Mouse (Mus musculus): ENCODE measurements around the gene Gm21887. TPM values are rescaled to one million over a fixed set of nuclear protein-coding genes. Genes with fewer than 3 reads are reported as not detected.
A peak's percentile ranks its signal among the peaks of the same experiment; 100 is the strongest.
"Not testable (repeated sequence)": the region's sequence is repeated elsewhere in the genome, so short reads cannot be mapped to it uniquely, and the experiment has no call there.

Gm21887 gene
- polyA plus RNA-seq, 1 experiment from 2014 or later: 189 TPM

DNA sequence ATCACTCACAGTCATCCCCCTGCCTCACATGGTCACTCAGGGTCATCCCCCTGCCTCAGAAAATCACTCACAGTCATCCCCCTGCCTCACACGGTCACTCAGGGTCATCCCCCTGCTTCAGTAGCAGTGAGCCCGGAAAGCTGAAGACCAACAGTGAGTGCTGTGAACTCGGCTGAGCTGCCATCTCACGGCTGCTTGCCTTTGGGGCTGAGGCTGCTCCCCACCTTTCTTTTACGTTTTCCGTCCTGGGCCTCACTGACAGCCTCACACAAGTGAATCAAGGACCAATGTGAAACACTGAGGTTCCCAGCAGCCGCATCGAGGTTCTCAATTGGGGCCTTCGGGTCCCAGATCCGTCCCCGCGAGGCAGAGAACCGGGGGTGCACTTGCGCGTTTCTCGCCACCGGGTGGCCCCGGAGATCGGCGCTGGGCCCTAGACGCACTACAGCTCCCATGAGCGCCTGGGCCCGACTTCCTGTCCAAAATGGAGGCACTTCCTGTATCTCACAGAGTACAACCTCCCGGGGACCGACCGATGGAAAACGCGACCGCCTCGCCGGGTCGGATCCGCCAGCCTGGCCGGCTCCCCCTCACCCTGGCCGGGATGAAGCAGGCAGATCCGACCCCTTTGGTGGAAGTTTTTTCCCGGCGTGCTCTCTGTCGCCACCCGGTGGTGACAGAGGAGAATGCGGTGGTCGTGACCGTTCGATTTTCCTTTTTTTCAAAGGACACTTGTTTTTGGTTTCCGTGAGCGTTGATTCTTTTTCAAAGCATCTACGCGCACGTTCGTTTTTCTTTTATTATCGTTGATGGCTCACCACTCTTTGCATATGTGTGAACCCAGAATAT is 22.7 kb upstream of the Gm21887 start:
- WGBS: 53% methylated on average over 51 of the region's 51 CpGs
- Histone ChIP-seq H3K36me3 (peaks cover 54% of the 10 kb centered on the region), H3K9ac (replicated peaks) (peak overlapping the region; percentile 2), H3K27ac (replicated peaks) (peak overlapping the region; percentile 10), H3K4me2 (replicated peaks) (peak overlapping the region; percentile 21), H3K9me3 (peaks cover 45% of the 10 kb centered on the region), H3K4me3 (peak overlapping the region; percentile 24)
- not testable (repeated sequence) for H3K4me1 ChIP-seq, H3K27me3 ChIP-seq
- peak; percentile 96 for ATAC-seq (replicated peaks)

DNA sequence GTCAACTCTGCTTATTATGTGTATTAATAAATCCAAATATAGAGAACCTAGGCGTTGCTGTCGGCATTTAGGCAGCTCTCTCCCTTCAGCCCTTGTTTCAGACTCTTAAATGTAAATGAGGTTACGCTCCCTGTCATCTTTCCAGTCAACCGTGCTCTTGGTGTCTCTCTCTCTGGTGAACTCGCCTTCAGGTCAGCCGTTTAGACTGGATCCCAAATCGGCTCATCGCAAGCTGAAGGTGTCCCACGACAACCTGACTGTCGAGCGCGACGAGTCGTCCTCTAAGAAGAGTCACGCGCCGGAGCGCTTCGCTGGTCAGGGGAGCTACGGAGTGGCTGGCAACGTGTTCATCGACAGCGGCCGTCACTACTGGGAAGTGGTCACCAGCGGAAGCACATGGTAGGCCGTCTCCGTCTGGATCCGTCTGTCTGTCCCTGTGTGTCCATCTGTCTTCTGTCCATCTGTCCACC is 22.1 kb upstream of the Gm21887 start:
- ATAC-seq (replicated peaks): peak; percentile 21
- H3K4me3 ChIP-seq; H3K27ac ChIP-seq (replicated peaks); H3K4me1 ChIP-seq; H3K4me2 ChIP-seq (replicated peaks); H3K27me3 ChIP-seq; H3K9ac ChIP-seq (replicated peaks): not testable (repeated sequence)
- Histone ChIP-seq H3K36me3 (peaks cover 47% of the 10 kb centered on the region), H3K9me3 (peaks cover 44% of the 10 kb centered on the region)
- 86% methylated on average over 28 of the region's 28 CpGs for WGBS

DNA sequence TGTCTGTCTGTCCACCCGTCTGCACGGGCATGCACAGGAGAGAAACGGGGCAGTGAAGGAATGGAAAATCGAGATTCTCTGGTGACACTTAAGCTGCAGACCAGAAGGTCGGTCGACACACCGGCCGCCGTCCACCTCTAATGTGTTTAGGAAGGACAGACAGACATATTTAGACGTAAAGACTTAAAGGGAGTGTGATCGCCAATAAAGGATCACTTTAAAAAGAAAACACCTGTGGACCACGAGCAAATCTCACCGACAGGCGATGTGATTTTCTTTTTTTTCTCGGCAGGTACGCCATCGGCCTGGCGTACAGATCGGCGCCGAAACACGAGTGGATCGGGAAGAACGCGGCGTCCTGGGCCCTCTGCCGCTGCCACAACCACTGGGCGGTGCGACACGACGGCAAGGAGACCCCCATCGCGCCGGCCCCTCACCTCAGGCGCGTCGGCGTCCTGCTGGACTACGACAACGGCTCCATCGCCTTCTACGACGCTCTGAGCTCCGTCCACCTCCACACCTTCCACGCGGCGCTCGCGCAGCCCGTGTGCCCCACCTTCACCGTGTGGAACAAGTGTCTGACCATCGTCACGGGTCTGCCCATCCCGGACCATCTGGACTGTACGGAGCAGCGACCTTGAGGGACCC is 20.8 kb upstream of the Gm21887 start:
- H3K27me3 ChIP-seq; H3K9ac ChIP-seq (replicated peaks); H3K4me2 ChIP-seq (replicated peaks); H3K27ac ChIP-seq (replicated peaks); H3K4me3 ChIP-seq; H3K4me1 ChIP-seq: not testable (repeated sequence)
- ATAC-seq (replicated peaks): 0 out of 2 replicates have a peak, but pooled peaks have one; percentile 1
- 93% methylated on average over 56 of the region's 56 CpGs for WGBS
- peaks cover 41% of the 10 kb centered on the region for H3K36me3 ChIP-seq
- H3K9me3 ChIP-seq: peaks cover 36% of the 10 kb centered on the region

DNA sequence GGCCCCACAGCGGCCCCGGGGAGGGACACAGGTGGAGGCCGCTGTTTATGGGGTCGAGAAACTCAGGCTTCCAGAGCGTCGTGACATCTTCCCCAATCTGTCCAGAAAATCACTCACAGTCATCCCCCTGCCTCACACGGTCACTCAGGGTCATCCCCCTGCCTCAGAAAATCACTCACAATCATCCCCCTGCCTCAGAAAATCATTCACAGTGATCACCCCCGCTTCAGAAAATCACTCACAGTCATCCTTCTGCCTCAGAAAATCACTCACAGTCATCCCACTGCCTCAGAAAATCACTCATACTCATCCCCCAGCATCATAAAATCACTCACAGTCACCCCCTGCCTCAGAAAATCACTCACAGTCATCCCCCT is 20.3 kb upstream of the Gm21887 start:
- Histone ChIP-seq H3K36me3 (peaks cover 39% of the 10 kb centered on the region), H3K9me3 (peaks cover 31% of the 10 kb centered on the region)
- not testable (repeated sequence) for H3K27ac ChIP-seq (replicated peaks); H3K4me2 ChIP-seq (replicated peaks); H3K4me3 ChIP-seq; H3K27me3 ChIP-seq; H3K4me1 ChIP-seq; H3K9ac ChIP-seq (replicated peaks)
- ATAC-seq (replicated peaks): 0 out of 2 replicates have a peak, but pooled peaks have one; percentile 0
- 80% methylated on average over 8 of the region's 8 CpGs for WGBS

DNA sequence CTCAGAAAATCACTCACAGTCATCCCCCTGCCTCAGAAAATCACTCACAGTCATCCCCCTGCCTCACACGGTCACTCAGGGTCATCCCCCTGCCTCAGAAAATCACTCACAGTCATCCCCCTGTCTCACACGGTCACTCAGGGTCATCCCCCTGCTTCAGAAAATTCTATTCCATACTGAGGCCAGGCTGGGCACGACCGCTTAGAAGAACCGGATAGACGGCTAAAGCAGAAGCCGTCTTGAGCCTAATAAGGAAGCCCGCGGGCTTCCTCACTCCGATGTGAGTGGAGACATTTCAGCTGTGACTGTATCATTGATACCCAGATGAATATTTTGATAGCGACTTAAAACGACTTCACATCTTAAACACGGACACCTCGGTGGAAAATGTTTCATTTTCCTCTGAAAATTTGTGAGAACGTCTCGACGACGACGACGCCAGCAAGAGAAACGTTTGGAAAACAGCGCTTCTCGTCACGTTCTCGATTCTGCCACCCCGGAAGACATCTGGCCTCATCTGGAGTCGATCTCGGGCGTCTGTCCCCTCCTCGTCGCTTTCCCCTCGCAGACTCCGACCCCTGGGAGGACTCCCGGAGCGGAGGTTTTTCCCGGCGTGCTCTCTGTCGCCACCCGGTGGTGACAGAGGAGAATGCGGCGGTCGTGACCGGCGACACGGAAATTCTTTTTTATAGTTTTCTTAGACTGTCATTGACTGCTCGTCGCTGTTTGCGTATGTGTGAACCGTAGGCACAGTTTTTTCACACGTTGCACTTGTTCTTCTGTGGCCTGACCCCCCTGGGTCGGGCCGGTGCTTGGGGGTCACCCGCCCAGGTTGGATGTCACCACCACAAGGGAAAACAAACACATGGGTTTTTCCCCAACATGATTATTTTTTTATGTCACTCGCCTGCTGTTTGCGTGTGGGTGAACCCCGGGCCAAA is 19.5 kb upstream of the Gm21887 start:
- H3K27me3 ChIP-seq; H3K27ac ChIP-seq (replicated peaks); H3K4me3 ChIP-seq; H3K4me1 ChIP-seq; H3K4me2 ChIP-seq (replicated peaks); ATAC-seq (replicated peaks); H3K9ac ChIP-seq (replicated peaks): not testable (repeated sequence)
- 77% methylated on average over 56 of the region's 56 CpGs for WGBS
- peaks cover 31% of the 10 kb centered on the region for H3K36me3 ChIP-seq
- H3K9me3 ChIP-seq: peaks cover 23% of the 10 kb centered on the region

DNA sequence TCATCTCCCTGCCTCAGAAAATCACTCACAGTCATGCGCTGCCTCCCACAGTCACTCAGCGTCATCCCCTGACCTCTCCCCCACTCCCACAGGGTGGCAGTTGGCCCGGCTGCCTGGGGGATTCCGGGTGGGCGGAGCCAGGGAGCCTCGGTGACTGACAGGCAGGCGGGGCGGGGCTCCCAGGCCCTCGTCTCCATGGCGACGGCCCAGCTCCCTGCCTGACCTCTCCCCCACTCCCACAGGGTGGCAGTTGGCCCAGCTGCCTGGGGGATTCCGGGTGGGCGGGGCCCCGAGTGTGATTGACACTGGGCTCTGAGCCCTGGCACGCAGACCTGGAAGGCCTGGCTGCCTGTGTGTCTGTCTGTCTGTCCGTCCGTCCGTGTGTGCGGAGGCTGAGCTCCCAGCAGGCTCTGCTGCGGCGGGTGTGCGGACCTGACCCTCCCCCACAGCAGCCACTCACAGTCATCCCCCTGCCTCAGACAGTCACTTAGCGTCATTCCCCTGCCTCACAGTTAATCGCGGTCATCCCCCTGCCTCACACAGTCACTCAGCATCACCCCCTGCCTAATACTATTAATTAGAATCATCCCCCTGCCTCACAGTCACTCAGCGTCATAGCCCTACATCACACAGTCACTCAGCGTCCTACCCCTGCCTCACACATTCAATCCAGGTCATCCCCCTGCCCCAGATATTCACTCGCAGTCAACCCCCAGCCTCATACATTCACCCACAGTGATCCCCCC is 18.2 kb upstream of the Gm21887 start:
- peaks cover 16% of the 10 kb centered on the region for H3K9me3 ChIP-seq
- H3K9ac ChIP-seq (replicated peaks); H3K4me1 ChIP-seq; H3K27me3 ChIP-seq; H3K4me2 ChIP-seq (replicated peaks); H3K27ac ChIP-seq (replicated peaks); ATAC-seq (replicated peaks): not testable (repeated sequence)
- peak overlapping the region; percentile 23 for H3K4me3 ChIP-seq
- peaks cover 24% of the 10 kb centered on the region for H3K36me3 ChIP-seq
- WGBS: 16% methylated on average over 13 of the region's 28 CpGs

DNA sequence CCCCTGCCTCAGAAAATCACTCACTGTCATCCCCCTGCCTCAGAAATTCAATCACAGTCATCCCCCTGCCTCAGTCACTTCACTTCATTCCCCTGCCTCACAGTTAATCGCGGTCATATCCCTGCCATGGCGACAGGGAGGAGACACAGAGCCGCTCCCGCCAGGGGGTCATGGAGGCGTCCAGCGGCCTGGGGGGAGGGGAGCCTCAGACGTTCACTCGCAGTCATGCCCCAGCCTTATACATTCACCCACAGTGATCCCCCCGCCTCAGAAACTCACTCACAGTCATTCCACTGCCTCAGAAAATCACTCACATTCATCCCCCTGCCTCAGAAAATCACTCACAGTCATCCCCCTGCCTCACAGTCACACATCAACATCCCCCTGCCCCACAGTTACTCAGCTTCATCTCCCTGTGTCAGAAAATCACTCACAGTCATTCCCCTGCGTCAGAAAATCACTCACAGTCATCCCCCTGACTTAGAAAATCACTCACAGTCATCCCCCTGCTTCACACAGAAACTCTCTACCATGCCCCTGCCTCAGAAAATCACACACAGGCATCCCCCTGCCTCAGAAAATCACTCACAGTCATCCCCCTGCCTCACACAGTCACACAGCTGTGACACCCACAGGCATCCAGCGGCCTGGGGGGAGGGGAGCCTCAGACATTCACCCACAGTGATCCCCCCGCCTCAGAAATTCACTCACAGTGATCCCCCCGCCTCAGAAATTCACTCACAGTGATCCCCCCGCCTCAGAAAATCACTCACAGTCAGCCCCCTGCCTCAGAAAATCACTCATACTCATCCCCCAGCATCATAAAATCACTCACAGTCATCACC is 17.2 kb upstream of the Gm21887 start:
- not testable (repeated sequence) for H3K9ac ChIP-seq (replicated peaks); H3K4me3 ChIP-seq; H3K27ac ChIP-seq (replicated peaks); H3K4me1 ChIP-seq; H3K27me3 ChIP-seq; H3K4me2 ChIP-seq (replicated peaks); ATAC-seq (replicated peaks)
- peaks cover 13% of the 10 kb centered on the region for H3K9me3 ChIP-seq
- 27% methylated on average over 8 of the region's 15 CpGs for WGBS
- peaks cover 23% of the 10 kb centered on the region for H3K36me3 ChIP-seq

DNA sequence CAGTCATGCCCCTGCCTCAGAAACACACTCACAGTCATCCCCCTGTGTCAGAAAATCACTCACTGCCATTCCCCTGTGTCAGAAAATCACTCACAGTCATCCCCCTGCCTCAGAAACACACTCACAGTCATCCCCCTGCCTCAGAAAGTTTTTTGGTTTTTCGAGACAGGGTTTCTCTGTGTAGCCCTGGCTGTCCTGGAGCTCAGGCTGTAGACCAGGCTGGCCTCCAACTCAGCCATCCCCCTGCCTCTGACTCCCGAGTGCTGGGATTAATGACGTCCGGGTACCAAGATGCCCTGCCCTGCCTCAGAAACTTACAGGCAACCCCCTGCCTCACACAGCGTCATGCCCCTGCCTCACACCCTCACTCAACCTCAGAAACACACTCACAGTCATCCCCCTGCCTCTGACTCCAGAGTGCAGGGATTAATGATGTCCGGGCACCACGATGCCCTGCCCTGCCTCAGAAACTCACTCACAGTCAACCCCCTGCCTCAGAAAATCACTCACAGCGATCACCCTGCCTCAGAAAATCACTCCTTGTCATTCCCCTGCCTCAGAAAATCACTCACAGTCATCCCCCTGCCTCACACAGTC is 16.4 kb upstream of the Gm21887 start:
- not testable (repeated sequence) for H3K27me3 ChIP-seq; H3K9ac ChIP-seq (replicated peaks); H3K4me1 ChIP-seq; ATAC-seq (replicated peaks); H3K4me3 ChIP-seq; H3K27ac ChIP-seq (replicated peaks); H3K4me2 ChIP-seq (replicated peaks)
- H3K36me3 ChIP-seq: peaks cover 20% of the 10 kb centered on the region
- WGBS: 30% methylated on average over 2 of the region's 8 CpGs
- peaks cover 13% of the 10 kb centered on the region for H3K9me3 ChIP-seq

DNA sequence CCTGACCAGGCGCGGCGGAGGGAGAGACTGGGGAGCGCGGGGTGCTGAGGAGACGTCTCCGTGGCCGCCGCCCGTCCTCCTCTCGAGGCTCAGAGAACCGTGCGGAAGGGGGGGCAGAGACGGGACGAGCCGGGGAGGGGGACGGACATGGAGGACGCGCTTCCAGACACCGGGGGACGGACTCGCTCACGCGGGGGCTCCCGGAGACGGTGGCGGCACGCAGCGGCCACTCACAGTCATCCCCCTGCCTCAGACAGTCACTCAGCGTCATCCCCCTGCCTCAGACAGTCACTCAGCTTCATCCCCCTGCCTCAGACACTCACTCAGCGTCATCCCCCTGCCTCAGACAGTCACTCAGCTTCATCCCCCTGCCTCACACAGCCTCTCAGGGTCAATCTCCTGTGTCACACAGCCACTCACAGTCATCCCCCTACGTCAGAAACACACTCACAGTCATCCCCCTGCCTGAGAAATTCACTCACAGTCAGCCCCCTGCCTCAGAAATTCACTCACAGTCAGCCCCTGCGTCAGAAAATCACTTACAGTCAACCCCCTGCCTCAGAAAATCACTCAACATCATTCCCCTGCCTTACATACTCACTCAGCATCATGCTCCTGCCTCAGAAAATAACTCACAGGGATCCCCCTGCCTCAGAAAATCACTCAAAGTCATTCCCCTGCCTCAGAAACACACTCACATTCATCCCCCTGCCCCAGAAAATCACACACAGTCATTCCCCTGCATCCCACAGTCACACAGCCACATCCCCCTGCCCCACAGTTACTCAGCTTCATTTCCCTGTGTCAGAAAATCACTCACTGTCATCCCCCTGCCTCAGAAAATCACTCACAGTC is 15.2 kb upstream of the Gm21887 start:
- H3K4me2 ChIP-seq (replicated peaks); ATAC-seq (replicated peaks); H3K27ac ChIP-seq (replicated peaks); H3K27me3 ChIP-seq; H3K9me3 ChIP-seq; H3K4me1 ChIP-seq; H3K4me3 ChIP-seq; H3K9ac ChIP-seq (replicated peaks): not testable (repeated sequence)
- peaks cover 10% of the 10 kb centered on the region for H3K36me3 ChIP-seq
- 29% methylated on average over 2 of the region's 33 CpGs for WGBS
